Mouse (Mus musculus) limb, embryonic 14.5 days (tissue): ENCODE results near the gene Tnfsf13b. TPM values are rescaled to one million over a fixed set of nuclear protein-coding genes. Genes with fewer than 3 reads are reported as not detected.

Source experiments
- ATAC-seq: fragments of 200-750 bp; cut with Nextera tagmentation; 2 replicates; pipeline ENCODE4 v1.8.0; 2017; ENCODE audit warnings: low read depth, moderate number of reproducible peaks, moderate TSS enrichment; ENCODE audit not compliant: low FRiP score
- DNase-seq: peaks from one replicate; pipeline ENCODE4 v3.0.0-alpha.2; 2015; ENCODE audit warnings: low spot score
- H3K27ac ChIP-seq: fragments of 300-500 bp; sonication (generic); replicated peaks from 2 replicates; pipeline ENCODE4 v1.5.1; 2014; ENCODE audit warnings: low read depth, mild to moderate bottlenecking, low read length, moderate library complexity, mixed read lengths
- H3K27me3 ChIP-seq: fragments of 300-500 bp; sonication (generic); 2 replicates; pipeline ENCODE4 v1.6.1; 2014; ENCODE audit warnings: low read length, mixed read lengths; ENCODE audit not compliant: control insufficient read depth, insufficient read depth
- H3K36me3 ChIP-seq: fragments of 300-500 bp; sonication (generic); 2 replicates; pipeline ENCODE4 v1.6.1; 2014; ENCODE audit warnings: mild to moderate bottlenecking, low read length, moderate library complexity, mixed read lengths; ENCODE audit not compliant: control insufficient read depth, insufficient read depth
- H3K4me1 ChIP-seq: fragments of 300-500 bp; sonication (generic); 2 replicates; pipeline ENCODE4 v1.6.1; 2014; ENCODE audit warnings: antibody characterized with exemption, low read length, mixed read lengths; ENCODE audit not compliant: control insufficient read depth, insufficient read depth
- H3K4me2 ChIP-seq: fragments of 300-500 bp; sonication (generic); replicated peaks from 2 replicates; pipeline ENCODE4 v1.6.1; 2014; ENCODE audit warnings: low read depth, mild to moderate bottlenecking, low read length, moderate library complexity; ENCODE audit not compliant: severe bottlenecking
- H3K4me3 ChIP-seq: fragments of 300-500 bp; sonication (generic); replicated peaks from 2 replicates; pipeline ENCODE4 v1.5.1; 2014; ENCODE audit warnings: low read length
- H3K9ac ChIP-seq: fragments of 300-500 bp; sonication (generic); 2 replicates; pipeline ENCODE4 v1.6.1; 2014; ENCODE audit warnings: mild to moderate bottlenecking, low read depth, low read length, moderate library complexity; ENCODE audit not compliant: severe bottlenecking
- H3K9me3 ChIP-seq: fragments of 300-500 bp; sonication (generic); 2 replicates; pipeline ENCODE4 v1.6.1; 2016; ENCODE audit warnings: low read length; ENCODE audit not compliant: control insufficient read depth
- POLR2A ChIP-seq: fragments of 200-500 bp; IDR thresholded peaks from 2 replicates; pipeline ENCODE4 v1.8.0; 2012; ENCODE audit warnings: inconsistent platforms, mild to moderate bottlenecking, moderate library complexity, borderline replicate concordance; ENCODE audit not compliant: insufficient read depth, insufficient read length; ENCODE audit errors: extremely low read depth
- WGBS: fragments of 180-500 bp; shearing (Covaris S2); extraction: QIAGEN DNeasy Blood & Tissue Kit; methylation state at CpG from one replicate; pipeline ENCODE4 v1.1.7; 2014; 5-methylcytosine and 5-hydroxymethylcytosine counted together
- polyA plus RNA-seq, 2 experiments: library from polyadenylated mRNA; depleted of rRNA in 1 of 2; stranded (reverse) in 1 of 2; unstranded in 1 of 2; fragments of >200 nt; fragmentation: Nextera tagmentation in 1 of 2; extraction: Ambion mirVana in 1 of 2; gene quantifications; 2 replicates each; pipeline versions ENCODE4 v1.2.1 to v1.2.3; 2012 to 2014

Tnfsf13b gene
- polyA plus RNA-seq, 2 experiments, result 1.1 to 2.0 TPM

- H3K4me3 ChIP-seq, result no peak overlapping the region
- H3K27ac ChIP-seq, result no peak overlapping the region
- no peak overlapping the region for H3K4me2 ChIP-seq
- no peak overlapping the region for H3K9ac ChIP-seq
- 54% methylated on average over 13 of the region's 13 CpGs for WGBS
- TF ChIP-seq POLR2A, result no peak
- no peaks in the 10 kb centered on the region for H3K4me1 ChIP-seq
- ATAC-seq (no peak), DNase-seq (no peak)
- H3K9me3 ChIP-seq, result no peaks in the 10 kb centered on the region
- no peaks in the 10 kb centered on the region for H3K36me3 ChIP-seq
- no peaks in the 10 kb centered on the region for H3K27me3 ChIP-seq
Measured at GRCm38 (mm10) chr8:10043842-10044510, 37.7 kb downstream of the Tnfsf13b start.

GRCm38 (mm10) chr8:10045743-10046142 lies 39.5 kb downstream of the Tnfsf13b start:
- no peak overlapping the region for H3K27ac ChIP-seq
- no peak for TF ChIP-seq POLR2A
- DNase-seq (no peak), ATAC-seq (no peak)
- H3K27me3 ChIP-seq, result no peaks in the 10 kb centered on the region
- WGBS, result 67% methylated on average over 1 of the region's 1 CpGs
- H3K9ac ChIP-seq, result no peak overlapping the region
- no peaks in the 10 kb centered on the region for H3K36me3 ChIP-seq
- H3K4me2 ChIP-seq, result no peak overlapping the region
- no peaks in the 10 kb centered on the region for H3K4me1 ChIP-seq
- no peak overlapping the region for H3K4me3 ChIP-seq
- no peaks in the 10 kb centered on the region for H3K9me3 ChIP-seq

GRCm38 (mm10) chr8:10049162-10049561 lies 42.9 kb downstream of the Tnfsf13b start:
- 81% methylated on average over 8 of the region's 8 CpGs for WGBS
- Histone ChIP-seq H3K4me1 (no peaks in the 10 kb centered on the region), H3K4me3 (no peak overlapping the region), H3K4me2 (no peak overlapping the region), H3K36me3 (no peaks in the 10 kb centered on the region), H3K9ac (no peak overlapping the region), H3K27me3 (no peaks in the 10 kb centered on the region), H3K27ac (no peak overlapping the region), H3K9me3 (no peaks in the 10 kb centered on the region)
- no peak for TF ChIP-seq POLR2A
- ATAC-seq (no peak), DNase-seq (no peak)

- Histone ChIP-seq H3K4me1 (no peaks in the 10 kb centered on the region), H3K4me3 (no peak overlapping the region), H3K27ac (no peak overlapping the region), H3K36me3 (no peaks in the 10 kb centered on the region), H3K9me3 (no peaks in the 10 kb centered on the region), H3K27me3 (no peaks in the 10 kb centered on the region), H3K4me2 (no peak overlapping the region), H3K9ac (no peak overlapping the region)
- 58% methylated on average over 3 of the region's 3 CpGs for WGBS
- no peak for TF ChIP-seq POLR2A
- ATAC-seq (no peak; the same call in 1 of the 2 replicates), DNase-seq (no peak)
Measured at GRCm38 (mm10) chr8:10051576-10051975, 45.3 kb downstream of the Tnfsf13b start.

- ATAC-seq, result peak; percentile 71; the same call in 1 of the 2 replicates
Measured at GRCm38 (mm10) chr8:10053571-10053990, 47.3 kb downstream of the Tnfsf13b start.

GRCm38 (mm10) chr8:10061001-10061400 lies 54.7 kb downstream of the Tnfsf13b start:
- Histone ChIP-seq H3K4me2 (no peak overlapping the region), H3K27ac (no peak overlapping the region), H3K9ac (no peak overlapping the region), H3K36me3 (no peaks in the 10 kb centered on the region), H3K27me3 (no peaks in the 10 kb centered on the region), H3K4me1 (no peaks in the 10 kb centered on the region), H3K9me3 (no peaks in the 10 kb centered on the region), H3K4me3 (no peak overlapping the region)
- WGBS, result 52% methylated on average over 1 of the region's 1 CpGs
- no peak for DNase-seq
- TF ChIP-seq POLR2A, result no peak
- 0 out of 2 replicates have a peak, but pooled peaks have one; percentile 30 for ATAC-seq

More at GRCm38 (mm10) chr8:10053571-10053990, 47.3 kb downstream of the Tnfsf13b start:
- no peaks in the 10 kb centered on the region for H3K9me3 ChIP-seq
- peak; percentile 59 for DNase-seq
- no peak overlapping the region for H3K4me3 ChIP-seq
- no peak overlapping the region for H3K27ac ChIP-seq
- H3K27me3 ChIP-seq, result no peaks in the 10 kb centered on the region
- no peaks in the 10 kb centered on the region for H3K36me3 ChIP-seq
- no peak for TF ChIP-seq POLR2A
- H3K9ac ChIP-seq, result no peak overlapping the region
- no peaks in the 10 kb centered on the region for H3K4me1 ChIP-seq
- no peak overlapping the region for H3K4me2 ChIP-seq
- 23% methylated on average over 3 of the region's 3 CpGs for WGBS
